Mouse (Mus musculus): Measurements from ENCODE around the gene Trp53tg5.

DNA sequence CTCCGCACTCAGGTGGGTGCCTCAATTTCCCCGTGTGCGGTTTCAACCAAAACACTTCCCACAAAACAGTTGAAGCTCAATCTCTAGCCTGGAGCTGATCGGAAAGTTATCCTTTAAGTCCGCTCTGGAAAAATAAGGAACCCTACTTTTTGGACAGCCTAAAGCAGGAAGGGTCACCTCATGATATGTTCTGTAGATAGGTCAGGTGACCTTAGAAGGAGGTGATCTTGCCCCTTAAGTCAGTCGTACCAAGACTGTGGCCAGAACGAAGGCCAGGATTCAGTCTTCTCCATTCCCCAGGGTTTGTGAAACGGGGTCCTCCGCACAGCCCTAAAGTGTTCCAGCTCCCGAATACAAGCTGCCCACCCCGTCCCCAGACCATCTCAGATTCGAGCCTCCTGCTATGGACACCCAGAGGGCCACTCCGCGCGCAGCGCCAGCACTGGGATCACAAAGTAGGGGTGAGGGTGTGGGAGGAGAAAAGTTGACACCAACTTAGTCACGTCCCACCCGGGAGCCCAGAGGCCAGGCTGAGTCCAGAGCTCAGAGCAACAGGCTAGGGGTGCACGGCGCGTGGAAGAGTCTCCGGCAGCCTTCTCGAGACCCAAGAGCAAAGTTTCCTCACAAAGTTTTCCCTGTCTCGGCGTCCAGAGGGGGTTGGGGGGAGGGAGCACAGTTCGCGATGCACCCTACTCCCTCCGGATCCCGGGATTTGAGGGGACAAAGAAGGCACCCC, 31.0 kb downstream of the Trp53tg5 start:
- TF ChIP-seq GATA1 (IDR thresholded peaks at IDR 0.05; ENCODE audit: borderline replicate concordance, low read length): no peak
- no peak for TF ChIP-seq FLI1 (IDR thresholded peaks at IDR 0.05; ENCODE audit: low read length)

Measured in megakaryocyte, embryonic 14.5 days (primary cell).